Mouse (Mus musculus) thymus, postnatal 0 days (tissue): ENCODE measurements around the gene Postn. TPM values are rescaled to one million over a fixed set of nuclear protein-coding genes. Genes with fewer than 3 reads are reported as not detected.

ENCODE experiments used
- DNase-seq: peaks from one replicate; pipeline ENCODE4 v3.0.0-alpha.2; 2015; ENCODE audit warnings: low spot score
- polyA plus RNA-seq: library from polyadenylated mRNA; unstranded; fragments of >200 nt; fragmentation: Nextera tagmentation; extraction: Ambion mirVana; gene quantifications from 2 replicates; pipeline ENCODE4 v1.2.1, GENCODE M21; 2015

The Postn gene
- 55.3 and 73.6 TPM in 2 replicates for polyA plus RNA-seq

DNA sequence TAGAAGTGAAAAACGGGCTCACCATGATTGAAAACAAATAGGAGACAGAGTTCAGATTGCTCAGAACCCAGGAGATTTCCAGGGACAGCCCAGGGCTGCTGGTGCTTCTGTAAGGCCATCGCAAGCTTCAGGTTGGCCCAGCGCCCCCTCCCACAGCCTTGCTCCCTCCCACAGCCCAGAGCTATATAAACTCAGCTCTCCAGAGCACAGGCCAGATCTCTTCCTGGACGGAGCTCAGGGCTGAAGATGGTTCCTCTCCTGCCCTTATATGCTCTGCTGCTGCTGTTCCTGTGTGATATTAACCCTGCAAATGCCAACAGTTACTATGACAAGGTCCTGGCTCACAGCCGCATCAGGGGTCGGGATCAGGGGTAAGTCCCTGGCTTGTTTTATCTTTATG, at the start of gene Postn:
Gene Postn, plus strand, starts transcription at position 213 of the 400 bp plus-strand sequence.
- no peak for DNase-seq

GRCm38 (mm10) chr3:54314055-54314454, 46.9 kb upstream of the Postn start:
- DNase-seq: no peak

DNA sequence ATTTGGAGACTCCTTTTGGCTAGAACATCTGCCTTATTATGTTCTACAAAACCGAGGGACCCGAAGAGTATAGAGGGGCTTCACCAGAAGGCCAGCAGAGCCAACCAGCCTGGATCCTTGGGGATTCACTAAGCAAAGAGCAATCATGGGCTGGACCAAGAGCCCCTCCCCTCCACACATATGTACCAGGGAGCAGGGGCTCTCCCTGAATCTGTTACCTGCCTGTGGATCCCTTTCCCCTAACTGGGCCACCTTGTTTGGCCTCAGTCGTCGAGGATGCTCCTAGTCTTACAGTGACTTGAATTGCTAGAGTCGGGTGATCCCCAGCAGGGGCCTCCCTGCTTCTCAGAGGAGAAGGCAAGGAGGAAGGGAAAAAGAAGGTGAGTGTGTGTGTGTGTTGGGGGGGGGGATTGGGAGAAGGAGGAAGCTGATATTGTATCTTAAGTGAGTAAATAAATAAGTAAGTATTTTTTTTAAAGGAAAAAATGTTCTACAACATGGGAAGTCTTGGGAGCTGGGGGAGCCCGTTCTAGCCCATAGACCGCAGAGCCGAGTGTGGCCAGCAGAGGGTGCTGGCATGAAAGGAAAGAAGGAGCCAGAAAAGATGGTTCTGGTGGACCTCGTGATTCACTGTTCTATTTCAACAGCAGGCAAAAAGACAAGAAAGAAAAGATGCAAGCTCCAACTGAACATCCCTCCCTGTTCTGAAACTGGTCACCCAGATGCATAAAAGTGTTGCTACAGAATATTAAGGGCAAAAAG, 7.8 kb upstream of the Postn start:
- peak; percentile 45 for DNase-seq

GRCm38 (mm10) chr3:54357561-54357960, 3.3 kb upstream of the Postn start:
- peak; percentile 15 for DNase-seq

DNA sequence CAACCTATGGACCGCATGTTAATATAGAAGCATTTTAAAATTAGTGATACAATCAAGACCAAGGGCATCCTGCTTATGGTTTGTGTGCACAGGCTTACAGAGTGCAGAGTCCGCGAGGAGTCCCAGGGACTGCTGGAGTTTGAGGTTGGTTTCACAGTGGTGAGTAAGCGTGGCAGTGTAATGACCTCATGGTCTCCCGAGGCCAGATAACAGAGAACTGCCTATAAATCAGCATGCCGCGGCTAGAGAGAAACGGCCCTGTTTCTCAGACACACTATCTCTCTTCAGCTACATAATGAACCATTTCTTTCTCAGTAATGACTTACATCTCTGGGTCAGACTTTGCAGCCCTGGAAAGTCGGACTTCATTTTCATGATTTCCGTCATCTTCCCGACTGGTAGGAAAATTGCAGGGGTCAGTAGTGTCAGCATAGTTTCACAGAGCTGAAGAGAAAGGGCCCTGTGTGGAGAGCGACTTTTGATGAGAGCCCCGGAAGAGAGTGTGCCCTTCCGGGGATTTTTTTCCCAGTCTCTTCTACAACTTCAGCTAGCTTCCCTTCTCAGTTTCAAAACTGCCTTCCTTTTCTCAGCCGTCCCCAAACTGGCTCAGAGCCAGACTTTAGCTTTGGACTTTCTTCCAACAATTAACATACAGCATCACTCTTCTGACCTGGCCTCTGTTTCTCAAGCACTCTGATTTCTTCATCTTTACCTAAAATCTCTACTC, 2.3 kb upstream of the Postn start:
- DNase-seq: no peak

DNA sequence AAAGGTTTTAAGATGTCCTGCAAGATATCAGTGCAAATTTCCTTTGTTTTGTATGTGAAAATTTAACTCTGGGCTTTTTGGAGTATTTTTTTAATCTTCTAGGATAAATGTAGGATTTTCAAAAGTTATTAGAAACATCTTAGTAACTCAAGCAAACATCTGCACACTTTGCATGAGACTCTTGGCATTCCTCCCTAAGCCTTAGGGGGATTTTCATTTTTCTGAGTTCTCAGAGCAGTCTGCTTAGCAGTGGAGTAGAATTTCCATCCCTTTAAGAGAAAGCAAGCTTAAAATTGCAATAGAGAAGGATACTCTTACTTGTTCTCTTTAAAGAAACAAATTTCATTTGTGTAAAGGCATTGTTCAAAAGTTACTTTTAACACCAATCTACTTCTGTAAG, 747 bp downstream of the Postn start:
- no peak for DNase-seq

DNA sequence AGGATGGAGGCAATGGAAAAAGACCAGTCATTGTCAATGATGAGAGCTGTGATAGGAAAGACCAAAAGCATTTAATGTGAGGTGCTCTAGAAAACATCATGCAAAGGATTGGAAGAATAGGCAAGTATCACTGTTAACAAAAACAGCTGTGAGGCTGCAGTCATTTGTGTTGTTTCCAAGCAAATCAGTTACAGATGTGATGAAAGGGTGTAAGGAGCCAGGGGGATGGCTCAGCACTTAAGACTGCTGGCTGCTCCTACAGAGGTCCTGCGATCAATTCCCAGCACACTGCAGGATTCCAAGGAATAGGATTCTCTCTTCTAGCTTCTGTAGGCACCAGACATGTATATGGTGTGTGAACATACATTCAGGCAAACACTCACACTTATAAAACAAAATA, 10.1 kb downstream of the Postn start:
- DNase-seq: no peak

GRCm38 (mm10) chr3:54372625-54373024, 11.7 kb downstream of the Postn start:
- DNase-seq: no peak

DNA sequence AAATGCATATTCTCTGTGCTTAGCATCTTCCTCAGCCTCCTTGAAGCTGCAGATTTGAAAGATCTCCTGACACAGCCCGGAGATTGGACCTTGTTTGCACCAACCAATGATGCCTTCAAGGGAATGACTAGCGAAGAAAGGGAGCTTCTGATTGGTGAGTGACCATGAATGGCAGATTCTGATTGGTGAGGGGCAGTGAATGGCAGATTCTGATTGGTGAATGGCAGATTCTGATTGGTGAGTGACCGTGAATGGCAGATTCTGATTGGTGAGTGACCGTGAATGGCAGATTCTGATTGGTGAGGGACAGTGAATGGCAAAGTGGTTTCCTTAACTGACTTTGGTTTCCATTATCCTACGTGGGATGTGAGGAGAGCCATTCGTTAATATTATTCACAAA, 15.1 kb downstream of the Postn start:
- DNase-seq: no peak

- no peak for DNase-seq
Observed at GRCm38 (mm10) chr3:54377647-54378046, 16.7 kb downstream of the Postn start.

DNA sequence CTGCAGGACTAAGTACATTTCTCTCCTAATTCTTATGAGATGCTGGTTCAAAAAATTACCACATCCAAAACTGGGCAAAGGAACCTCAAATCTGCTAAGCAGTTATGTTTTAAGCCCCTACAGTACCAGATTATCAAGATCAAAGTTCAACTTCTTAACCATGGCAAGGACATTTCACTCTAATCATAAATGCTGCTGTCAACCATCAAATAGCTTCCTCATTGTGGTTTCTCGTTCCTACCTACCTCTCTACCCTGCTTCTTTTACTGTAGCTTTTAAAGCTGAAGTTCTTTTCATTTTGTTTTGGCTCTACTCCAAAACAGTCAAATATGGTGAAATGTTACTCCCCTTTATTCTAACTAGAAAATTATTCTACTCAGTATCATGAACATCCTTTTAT, 17.2 kb downstream of the Postn start:
- no peak for DNase-seq

GRCm38 (mm10) chr3:54379981-54380380, 19.1 kb downstream of the Postn start:
- no peak for DNase-seq

DNA sequence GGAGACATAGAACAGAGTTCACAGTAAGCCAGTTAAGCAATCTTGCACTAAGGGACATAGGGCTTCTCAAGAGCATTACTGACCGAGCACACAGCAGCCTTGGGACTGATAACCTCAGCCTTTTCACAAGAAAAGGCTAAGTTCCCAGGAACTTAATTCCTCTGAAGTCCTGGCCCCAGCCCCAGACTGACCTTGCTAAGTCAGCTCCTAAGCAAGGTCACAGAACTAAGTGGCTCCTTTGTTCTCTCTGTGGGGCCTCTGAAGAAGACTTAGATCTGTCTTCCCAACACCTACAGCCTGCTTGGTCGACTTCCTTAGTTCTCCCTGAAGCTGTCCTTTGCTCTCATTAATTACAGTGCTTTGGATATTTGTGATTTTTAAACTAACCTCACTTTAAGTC, 38.4 kb downstream of the Postn start:
- no peak for DNase-seq

DNA sequence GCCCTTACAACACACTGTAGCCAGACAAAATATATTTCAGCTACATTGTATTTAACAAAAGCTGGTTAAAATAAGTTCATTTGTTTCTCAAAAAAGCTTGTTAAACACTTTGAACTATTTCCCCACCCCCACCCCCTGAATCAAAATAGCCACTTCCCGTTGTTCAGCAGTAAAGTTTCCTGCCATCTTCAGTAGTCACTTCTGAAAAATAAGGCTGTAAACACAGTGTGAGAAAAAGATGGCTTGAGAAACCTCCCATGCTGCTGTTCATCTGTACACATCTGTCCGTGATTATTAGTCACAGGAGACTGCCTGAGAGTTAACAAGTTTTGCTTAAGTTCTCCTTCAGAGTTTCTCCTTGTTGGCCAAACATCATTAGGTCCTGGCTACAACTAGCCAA, 39.0 kb downstream of the Postn start:
- peak; percentile 29 for DNase-seq

DNA sequence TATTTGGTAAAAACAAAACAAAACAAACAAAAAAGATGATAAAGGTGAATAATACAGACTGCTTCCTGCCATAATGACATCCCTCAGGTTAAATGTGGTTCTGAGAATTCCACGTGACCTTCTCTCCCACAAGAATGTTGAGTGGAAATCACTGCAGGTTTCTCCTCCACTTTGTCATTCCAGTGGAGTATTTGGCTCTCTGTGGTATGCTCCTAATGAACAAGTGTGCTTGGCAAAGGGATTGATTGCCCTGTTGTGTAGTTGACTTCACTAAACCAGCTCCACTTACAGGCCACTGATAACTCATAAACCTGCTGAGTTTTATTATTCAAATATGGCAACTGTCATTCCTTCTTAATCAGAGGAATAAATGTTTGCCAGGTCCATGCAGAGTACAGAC, 39.7 kb downstream of the Postn start:
- DNase-seq: no peak

DNA sequence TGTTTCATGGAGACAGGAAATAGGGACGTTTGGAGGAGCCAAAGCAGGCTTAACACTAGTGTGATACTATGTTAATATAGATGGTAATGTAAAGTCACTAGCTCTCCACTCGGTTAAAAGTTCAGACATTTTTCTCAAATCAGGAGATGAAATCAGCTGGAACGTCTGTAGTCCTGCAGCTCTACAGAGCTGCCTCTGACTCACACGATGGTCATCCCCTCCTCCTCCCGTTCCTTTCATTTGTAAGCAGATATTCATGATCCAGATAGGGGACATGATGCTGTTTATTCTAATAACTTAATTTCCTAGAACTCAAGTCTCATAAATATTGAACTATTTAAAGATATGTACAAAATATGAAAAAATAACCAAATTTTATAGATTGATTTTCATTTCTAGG, 40.8 kb downstream of the Postn start:
- DNase-seq: no peak

DNA sequence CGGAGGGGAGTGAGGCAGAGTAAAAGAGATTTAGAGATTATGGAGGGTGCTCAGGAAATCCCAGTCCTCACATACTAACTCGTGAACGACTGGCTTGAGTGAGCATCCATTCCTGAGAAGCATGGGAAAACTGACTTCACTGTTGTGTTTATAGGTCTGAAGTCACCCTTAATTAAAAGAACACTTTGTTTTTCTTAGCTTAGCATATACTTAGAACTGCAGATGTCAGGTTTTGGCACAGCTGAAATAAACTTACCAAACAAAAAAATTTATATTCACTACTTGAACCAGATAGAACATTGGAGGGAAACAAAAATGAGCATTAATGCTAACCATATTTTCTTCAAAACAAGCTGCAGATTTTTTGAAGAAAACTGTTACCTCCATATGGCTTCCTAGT, 42.9 kb downstream of the Postn start:
- DNase-seq: no peak

DNA sequence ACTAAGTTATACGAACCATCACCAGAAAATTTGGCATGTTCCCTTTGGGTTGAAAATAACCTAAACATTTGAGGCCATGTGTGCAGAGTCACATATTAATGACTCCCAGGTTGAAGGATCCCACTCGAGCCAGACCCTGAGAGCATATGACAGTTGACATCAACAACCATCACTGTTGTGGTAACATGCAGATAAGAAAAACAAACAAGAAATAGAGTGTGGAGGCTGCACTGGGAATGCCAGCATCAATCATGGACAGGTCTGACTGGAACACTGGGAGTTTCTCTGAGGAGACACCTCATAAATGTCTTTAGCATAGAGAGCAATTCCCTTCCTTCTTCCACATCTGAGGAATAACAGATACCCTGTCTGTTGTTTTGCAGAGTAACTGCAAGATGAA, 45.7 kb downstream of the Postn start:
- no peak for DNase-seq

GRCm38 (mm10) chr3:54411052-54411451, 50.1 kb downstream of the Postn start:
- DNase-seq: no peak

DNA sequence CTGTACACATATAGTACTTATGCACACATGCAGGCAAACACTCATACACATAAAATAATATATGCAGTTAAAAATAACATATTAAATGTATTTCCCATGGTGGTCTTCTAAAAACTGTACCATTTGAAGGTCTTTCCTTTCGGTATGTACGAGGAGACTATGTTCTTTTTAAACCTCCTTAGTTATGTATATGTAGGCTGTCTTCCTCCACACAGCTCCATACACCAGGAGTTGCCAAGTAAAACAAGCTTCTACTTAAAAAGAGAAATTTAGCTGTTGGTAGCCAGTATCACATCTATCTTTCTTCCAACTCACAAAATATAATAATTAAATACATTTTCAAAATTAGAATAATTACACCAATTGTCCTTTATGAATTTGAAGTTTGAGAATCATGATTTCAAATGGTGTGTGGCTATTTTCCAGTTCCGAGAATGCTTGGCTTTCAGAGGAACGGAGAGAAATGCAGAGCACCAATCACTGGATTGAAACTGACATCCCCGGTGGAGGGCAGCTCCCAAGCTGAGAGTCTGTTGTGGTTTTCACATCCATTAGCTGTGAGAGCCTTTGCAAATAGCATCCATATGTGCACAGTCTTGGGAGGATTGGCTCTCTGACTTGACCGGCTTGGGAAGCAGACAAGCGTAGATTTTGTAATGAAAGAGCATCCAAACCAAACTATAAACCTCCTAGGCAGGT, 52.1 kb downstream of the Postn start:
- no peak for DNase-seq

- no peak for DNase-seq
Observed at GRCm38 (mm10) chr3:54413584-54413897, 52.6 kb downstream of the Postn start.

GRCm38 (mm10) chr3:54414386-54414785, 53.5 kb downstream of the Postn start:
- no peak for DNase-seq
